Mouse (Mus musculus): Measurements from ENCODE around the gene Fkbp14.

Gene Fkbp14

DNA sequence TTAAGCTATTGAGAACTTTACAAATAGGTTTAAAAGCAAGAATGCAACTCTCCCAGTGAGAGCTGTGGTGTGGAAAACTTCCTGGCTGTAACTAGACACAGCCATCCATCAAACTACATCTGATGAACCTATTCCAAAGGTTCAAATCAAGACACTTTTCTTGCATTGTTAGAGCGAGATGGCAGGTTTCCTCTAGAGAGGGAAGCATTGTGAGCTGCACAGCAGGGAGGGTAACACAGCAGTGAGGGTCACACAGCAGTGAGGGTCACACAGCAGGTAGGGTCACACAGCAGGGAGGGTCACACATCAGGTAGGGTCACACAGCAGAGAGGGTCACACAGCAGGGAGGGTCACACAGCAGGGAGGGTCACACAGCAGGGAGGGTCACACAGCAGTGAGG lies 8.9 kb downstream of the Fkbp14 start:
- no peak for DNase-seq (ENCODE audit: low spot score in 2 of 2)

GRCm38 (mm10) chr6:54587683-54588082 lies 9.4 kb downstream of the Fkbp14 start:
- no peak for DNase-seq (ENCODE audit: low spot score in 2 of 2)

DNA sequence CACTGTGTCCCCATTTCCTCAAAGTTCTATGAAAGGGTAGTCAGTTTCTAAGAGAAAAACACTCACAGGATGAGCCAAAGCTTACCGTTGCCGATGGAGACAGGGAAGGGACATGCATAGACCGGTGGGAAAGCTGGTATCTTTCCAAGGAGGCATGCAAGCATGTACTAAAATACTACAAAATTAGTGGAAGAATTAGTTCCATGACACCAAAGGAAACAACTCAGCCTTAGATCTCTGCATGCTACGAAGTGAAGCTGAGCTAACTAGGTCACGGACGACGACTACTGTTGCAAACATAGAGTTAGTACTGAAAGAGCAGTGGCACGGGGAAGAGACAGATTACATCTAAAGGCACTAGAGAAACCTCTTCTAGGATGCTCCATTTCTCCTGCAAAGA lies 10.2 kb downstream of the Fkbp14 start:
- DNase-seq (ENCODE audit: low spot score in 2 of 2) = no peak

DNA sequence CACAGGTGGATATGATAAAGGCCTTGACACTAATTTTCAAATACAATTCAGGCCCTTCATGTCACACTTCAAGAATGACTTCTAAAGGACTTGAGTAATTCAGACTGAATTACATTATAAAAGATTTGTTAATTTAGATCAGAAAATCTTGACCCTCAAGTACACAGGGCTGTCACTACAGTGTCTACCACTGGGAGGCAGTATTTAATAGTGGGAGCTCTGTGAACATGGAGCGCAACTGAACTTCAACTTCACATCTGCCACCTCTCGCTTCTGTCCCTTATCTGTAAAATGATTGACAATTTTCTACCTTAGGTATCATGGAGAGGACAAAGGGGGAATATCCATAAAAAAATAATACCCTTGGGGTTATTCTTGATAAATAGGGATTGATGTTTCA lies 10.9 kb downstream of the Fkbp14 start:
- DNase-seq (ENCODE audit: low spot score in 2 of 2) = no peak

DNA sequence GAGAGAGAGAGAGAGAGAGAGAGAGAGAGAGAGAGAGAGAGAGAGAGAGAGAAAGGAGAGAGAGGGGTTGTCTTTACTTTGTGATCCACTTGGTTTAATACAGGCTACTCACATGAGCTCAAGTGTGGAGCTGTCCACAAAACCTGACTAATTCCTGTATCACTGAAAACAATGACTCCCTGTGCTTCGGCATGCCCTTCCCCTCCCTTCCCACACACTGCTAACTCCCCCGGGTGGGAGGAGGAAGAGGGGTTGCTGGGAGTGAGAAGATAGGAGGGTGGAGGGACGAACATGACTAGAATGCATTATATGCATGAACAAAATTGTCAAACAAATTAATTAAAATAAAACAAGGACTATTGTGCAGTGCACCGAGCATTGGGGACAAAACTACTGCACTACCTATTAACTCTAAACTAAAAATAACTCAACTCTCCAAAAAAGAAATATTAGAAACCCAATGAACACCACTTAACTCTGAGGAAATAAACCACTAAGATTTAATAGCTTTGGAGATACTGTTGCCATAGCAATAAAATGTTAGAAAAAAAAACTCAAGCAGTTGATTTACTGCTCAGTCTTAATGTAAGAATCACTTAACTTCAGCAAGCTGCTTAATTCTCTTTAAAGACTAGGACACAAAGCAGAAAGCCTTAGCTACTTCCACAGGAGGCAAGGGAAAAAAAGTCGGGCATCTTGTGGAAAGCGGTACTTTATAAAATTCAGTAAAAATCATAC lies 23.7 kb downstream of the Fkbp14 start:
- DNase-seq (ENCODE audit: low spot score in 2 of 2) = no peak

GRCm38 (mm10) chr6:54569776-54570175 lies 27.3 kb downstream of the Fkbp14 start:
- DNase-seq (ENCODE audit: low spot score in 2 of 2) = no peak

DNA sequence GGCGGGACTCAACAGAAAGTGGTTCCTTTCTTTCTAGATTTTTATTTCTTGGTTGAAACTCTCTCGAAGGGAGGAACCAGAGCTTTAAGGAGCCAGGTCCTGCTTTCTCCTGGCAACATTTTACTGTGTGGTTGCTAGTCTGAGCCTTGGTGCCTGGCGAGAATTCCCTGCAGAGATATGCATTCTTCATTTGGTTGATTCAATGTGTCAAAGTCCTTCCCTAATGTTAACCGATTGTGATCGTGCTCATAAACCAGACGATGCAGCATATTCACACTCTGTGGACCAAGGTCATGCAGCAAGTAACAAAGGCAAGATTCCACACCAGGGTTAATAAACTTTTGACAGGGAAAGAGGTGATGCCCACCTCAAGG lies 30.6 kb downstream of the Fkbp14 start:
- no peak for DNase-seq (ENCODE audit: low spot score in 2 of 2)

GRCm38 (mm10) chr6:54565665-54566545 lies 31.2 kb downstream of the Fkbp14 start, which contains the start of gene Scrn1:
TSS of gene Scrn1 (minus strand) at chr6:54566489.
- DNase-seq (ENCODE audit: low spot score in 2 of 2) = peak; percentile 80 to 83

- DNase-seq (ENCODE audit: low spot score in 2 of 2) = no peak
These were observed 32.1 kb downstream of the Fkbp14 start for GRCm38 (mm10) chr6:54565012-54565411.

GRCm38 (mm10) chr6:54564506-54564991 lies 32.6 kb downstream of the Fkbp14 start:
- no peak for DNase-seq (ENCODE audit: low spot score in 2 of 2)

DNA sequence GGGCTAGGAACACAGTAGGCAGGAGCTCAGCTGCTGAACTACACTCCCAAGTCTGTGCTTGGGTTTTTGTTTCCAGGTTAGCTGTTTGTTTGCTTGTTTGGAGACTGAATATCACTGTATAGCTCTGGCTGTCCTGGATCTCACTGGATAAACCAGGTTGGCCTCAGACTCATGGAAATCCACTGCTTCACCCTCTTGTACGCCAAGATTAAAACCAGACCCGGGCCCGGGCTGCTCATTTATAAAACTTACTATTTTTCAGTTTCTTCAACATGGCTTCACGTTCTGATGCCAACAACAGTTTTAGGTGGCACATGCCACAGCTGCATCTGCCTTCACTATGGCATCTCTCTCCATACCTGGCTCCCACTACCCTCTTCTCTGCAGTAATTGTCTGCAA lies 33.5 kb downstream of the Fkbp14 start:
- no peak for DNase-seq (ENCODE audit: low spot score in 2 of 2)

- no peak for DNase-seq (ENCODE audit: low spot score in 2 of 2)
These were observed 34.9 kb downstream of the Fkbp14 start for GRCm38 (mm10) chr6:54562018-54562809.

- DNase-seq (ENCODE audit: low spot score in 2 of 2) = no peak
These were observed 38.6 kb downstream of the Fkbp14 start for GRCm38 (mm10) chr6:54558466-54558865.

DNA sequence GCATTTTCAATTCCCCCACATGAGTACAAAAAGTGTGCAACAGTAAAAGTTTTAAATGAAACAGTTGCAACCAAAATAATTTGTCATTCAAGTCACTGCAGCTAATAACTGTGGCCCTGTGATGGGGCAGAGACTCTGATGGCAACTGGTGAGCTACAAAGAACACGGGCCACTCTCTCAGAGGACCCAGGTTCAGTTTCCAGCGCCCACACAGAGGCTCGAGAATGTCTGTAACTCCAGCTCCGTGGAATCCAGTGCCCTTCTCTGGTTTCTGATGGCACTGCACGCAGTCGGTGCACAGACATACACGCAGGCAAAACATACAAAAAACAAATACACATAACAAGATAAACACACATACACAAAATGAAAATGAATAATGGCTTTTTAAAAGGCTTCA lies 39.4 kb downstream of the Fkbp14 start:
- DNase-seq (ENCODE audit: low spot score in 2 of 2) = no peak

- DNase-seq (ENCODE audit: low spot score in 2 of 2) = no peak
These were observed 41.3 kb downstream of the Fkbp14 start for GRCm38 (mm10) chr6:54555816-54556215.

DNA sequence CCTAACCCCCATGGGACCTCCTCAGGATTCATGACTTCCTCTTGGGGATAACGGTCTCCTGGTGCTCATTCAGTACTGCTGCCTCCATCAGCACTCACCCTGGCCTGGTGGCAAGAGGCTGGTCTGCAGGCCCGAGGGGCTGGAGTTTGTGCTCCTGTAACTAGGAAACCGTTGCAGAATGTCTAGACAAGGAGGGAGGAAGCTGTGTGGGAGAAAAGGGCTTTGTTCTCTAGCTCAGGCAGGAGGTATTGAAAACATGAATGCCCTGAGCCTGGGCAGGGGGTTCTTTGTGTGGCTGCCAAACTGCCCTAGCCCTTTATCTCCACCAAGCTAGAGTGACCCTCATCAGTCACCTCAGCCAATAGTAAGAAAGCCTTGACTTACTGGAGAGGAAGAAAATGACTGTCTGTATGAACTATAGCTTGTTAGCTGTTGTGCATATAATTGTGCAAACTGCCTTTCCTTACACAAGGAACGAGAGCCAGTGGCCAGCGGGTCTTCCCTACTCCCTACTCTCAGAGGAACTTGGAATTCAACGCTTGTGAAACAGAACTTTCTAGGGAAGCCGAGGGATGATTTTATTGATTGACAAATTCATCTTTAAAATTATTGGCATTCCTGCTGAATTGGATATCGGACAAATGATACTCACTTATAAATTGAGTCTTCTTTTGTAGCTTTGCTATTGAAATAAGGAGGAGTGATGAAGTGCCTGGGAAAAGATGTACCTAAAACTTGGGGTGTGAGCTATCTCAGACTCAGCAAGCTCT lies 42.6 kb downstream of the Fkbp14 start:
- DNase-seq (ENCODE audit: low spot score in 2 of 2) = no peak

DNA sequence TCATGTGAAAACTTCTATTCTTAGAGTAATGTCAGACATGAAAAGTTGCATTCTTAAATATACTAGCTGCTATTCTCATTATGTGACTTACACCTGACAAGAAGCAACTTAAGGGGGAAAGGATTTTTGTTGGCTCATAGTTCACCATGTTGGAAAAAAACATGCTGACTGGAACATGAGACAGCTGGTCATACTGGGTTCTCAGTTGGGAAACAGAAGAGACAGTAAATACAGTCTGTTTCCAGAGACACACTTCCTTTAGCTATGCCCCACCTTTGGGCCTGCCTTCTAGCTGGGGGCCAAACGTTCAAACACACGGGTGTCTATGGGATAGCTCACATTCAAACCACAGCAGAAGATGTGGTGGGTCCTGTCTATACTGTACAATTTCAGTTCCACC lies 43.5 kb downstream of the Fkbp14 start:
- DNase-seq (ENCODE audit: low spot score in 2 of 2) = no peak

- DNase-seq (ENCODE audit: low spot score in 2 of 2) = no peak
These were observed 44.2 kb downstream of the Fkbp14 start for GRCm38 (mm10) chr6:54552721-54553413.

- no peak for DNase-seq (ENCODE audit: low spot score in 2 of 2)
These were observed 46.2 kb downstream of the Fkbp14 start for GRCm38 (mm10) chr6:54550801-54551323.

GRCm38 (mm10) chr6:54549311-54549710 lies 47.8 kb downstream of the Fkbp14 start:
- DNase-seq (ENCODE audit: low spot score in 2 of 2) = no peak
